Mouse (Mus musculus): ENCODE measurements around the gene D330045A20Rik.

DNA sequence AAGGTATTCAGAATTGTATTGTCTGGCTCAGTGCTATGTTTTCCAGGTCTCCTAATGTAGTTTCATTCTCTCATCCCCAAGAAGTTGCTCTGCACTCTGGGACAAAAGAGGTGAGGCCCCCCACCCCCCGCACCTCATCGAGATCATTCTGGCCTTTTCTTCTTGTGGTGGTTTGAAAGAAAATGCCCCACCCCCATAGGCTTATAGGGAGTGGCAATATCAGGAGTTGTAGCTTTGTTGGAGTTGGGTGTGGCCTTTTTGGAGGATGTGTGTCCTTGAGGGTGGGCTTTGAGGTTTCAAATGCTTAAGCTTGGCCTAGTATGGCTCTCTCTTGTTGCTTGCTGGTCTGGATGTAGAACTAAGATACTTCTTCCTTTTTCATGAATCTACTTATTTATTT lies 36.0 kb downstream of the D330045A20Rik start:
- TF ChIP-seq CTCF (IDR thresholded peaks at IDR 0.05; ENCODE audit: low read depth), result no peak
- TF ChIP-seq EP300 (IDR thresholded peaks at IDR 0.05; ENCODE audit: low read depth), result no peak
